Mouse (Mus musculus) neural tube, embryonic 12.5 days (tissue): ENCODE results near the gene Fam167b. TPM values are rescaled to one million over a fixed set of nuclear protein-coding genes. Genes with fewer than 3 reads are reported as not detected.

Experiments used
- ATAC-seq: fragments of 200-750 bp; cut with Nextera tagmentation; 2 replicates; pipeline ENCODE4 v1.8.0; 2017; ENCODE audit warnings: low read depth, mild to moderate bottlenecking, moderate TSS enrichment, moderate library complexity; ENCODE audit not compliant: low FRiP score
- H3K27ac ChIP-seq: fragments of 300-500 bp; sonication (generic); 2 replicates; pipeline ENCODE4 v1.5.1; 2016
- H3K27me3 ChIP-seq: fragments of 300-500 bp; sonication (generic); replicated peaks from 2 replicates; pipeline ENCODE4 v1.6.1; 2016; ENCODE audit warnings: mild to moderate bottlenecking
- H3K36me3 ChIP-seq: fragments of 300-500 bp; sonication (generic); 2 replicates; pipeline ENCODE4 v1.6.1; 2016; ENCODE audit warnings: mild to moderate bottlenecking
- H3K4me1 ChIP-seq: fragments of 300-500 bp; sonication (generic); 2 replicates; pipeline ENCODE4 v1.6.1; 2016
- H3K4me2 ChIP-seq: fragments of 300-500 bp; sonication (generic); replicated peaks from 2 replicates; pipeline ENCODE4 v1.6.1; 2016; ENCODE audit warnings: mild to moderate bottlenecking
- H3K4me3 ChIP-seq: fragments of 300-500 bp; sonication (generic); 2 replicates; pipeline ENCODE4 v1.5.1; 2016
- H3K9ac ChIP-seq: fragments of 300-500 bp; sonication (generic); 2 replicates; pipeline ENCODE4 v1.6.1; 2016; ENCODE audit warnings: mild to moderate bottlenecking
- H3K9me3 ChIP-seq: fragments of 300-500 bp; sonication (generic); 2 replicates; pipeline ENCODE4 v1.6.1; 2016; ENCODE audit warnings: mild to moderate bottlenecking
- WGBS: fragments of 180-500 bp; shearing (Covaris S2); methylation state at CpG from one replicate; pipeline ENCODE4 v1.1.7; 2016; 5-methylcytosine and 5-hydroxymethylcytosine counted together
- polyA plus RNA-seq: library from polyadenylated mRNA; unstranded; fragments of >200 nt; fragmentation: Nextera tagmentation; extraction: Ambion mirVana; gene quantifications from 2 replicates; pipeline ENCODE4 v1.2.1, GENCODE M21; 2016

Fam167b gene
- polyA plus RNA-seq, 1 experiment from 2014 or later: 1.5 TPM

DNA sequence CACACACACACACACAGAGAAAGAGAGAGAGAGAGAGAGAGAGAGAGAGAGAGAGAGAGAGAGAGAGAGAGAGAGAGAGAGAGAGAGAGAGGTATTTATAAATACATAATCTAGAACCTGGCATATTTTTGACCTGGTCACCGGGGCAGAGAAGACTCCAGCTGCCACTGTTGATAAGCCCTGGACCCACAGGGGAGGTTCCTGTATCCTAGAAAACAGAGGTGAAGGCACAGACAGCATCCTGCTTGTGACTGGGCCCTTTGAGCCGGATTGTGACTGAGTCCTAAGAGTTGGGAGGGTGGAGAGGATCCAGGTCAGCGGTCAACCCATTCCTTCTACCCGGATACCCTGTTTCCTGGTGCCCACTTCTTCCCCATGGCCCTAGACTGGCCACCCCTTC lies 10.5 kb upstream of the Fam167b start:
- Histone ChIP-seq H3K4me3 (no peak overlapping the region), H3K27me3 (no peaks in the 10 kb centered on the region), H3K4me2 (no peak overlapping the region), H3K9me3 (no peaks in the 10 kb centered on the region), H3K9ac (no peak overlapping the region), H3K4me1 (peaks cover 12% of the 10 kb centered on the region; the same call in 1 of the 2 replicates), H3K36me3 (peaks cover 38% of the 10 kb centered on the region), H3K27ac (no peak overlapping the region)
- 81% methylated on average over 4 of the region's 4 CpGs for WGBS
- no peak for ATAC-seq

DNA sequence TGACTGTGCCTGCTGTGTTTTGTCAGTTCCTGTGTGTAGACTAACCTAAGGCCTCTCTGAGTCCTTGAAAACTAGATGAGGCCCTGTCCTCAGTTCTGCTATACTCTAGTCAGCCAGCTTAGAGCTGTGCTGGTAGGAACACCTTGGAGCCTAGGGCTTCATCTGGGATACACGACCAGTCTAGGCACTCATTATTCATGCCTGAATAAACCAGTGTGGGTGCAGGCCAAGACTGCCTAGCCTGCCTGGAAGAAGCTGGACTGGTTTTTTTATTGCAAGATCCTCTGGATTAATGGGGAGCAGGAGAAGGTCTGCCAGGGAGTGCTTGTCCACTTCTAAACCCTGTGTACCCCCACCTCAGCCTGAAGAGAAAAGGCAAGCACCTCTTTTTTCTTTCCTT lies 8.6 kb upstream of the Fam167b start:
- WGBS: 39% methylated on average over 1 of the region's 1 CpGs
- H3K9ac ChIP-seq: no peak overlapping the region
- no peak overlapping the region for H3K4me3 ChIP-seq
- no peak overlapping the region for H3K4me2 ChIP-seq
- no peaks in the 10 kb centered on the region for H3K27me3 ChIP-seq
- H3K36me3 ChIP-seq: peaks cover 18% of the 10 kb centered on the region
- no peaks in the 10 kb centered on the region for H3K9me3 ChIP-seq
- no peak for ATAC-seq
- peaks cover 12% of the 10 kb centered on the region; the same call in 1 of the 2 replicates for H3K4me1 ChIP-seq
- no peak overlapping the region for H3K27ac ChIP-seq

DNA sequence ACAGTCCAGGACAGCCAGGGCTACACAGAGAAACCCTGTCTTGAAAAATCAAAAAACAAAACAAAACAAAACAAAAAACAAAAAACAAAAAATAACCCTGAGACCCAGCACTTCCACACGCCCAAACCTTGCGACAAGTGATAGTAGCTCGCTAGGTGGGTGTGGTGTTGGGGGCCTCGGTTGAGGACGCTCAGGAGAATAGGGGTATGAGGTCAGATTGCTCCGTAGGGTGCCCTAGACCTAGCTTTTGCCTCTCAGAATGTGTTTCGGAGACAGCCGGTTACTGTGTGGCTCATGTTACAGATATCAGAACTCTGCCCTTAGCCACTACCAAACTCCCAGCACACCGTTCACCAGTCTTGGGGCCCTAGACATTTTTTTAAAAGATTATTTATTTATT lies 7.4 kb upstream of the Fam167b start:
- Histone ChIP-seq H3K4me3 (no peak overlapping the region), H3K9me3 (no peaks in the 10 kb centered on the region), H3K9ac (no peak overlapping the region), H3K4me2 (peak overlapping the region; percentile 65; the same call in 1 of the 2 replicates), H3K27me3 (no peaks in the 10 kb centered on the region), H3K4me1 (peaks cover 12% of the 10 kb centered on the region; the same call in 1 of the 2 replicates), H3K36me3 (peaks cover 7% of the 10 kb centered on the region), H3K27ac (no peak overlapping the region)
- no peak for ATAC-seq
- 78% methylated on average over 9 of the region's 9 CpGs for WGBS

DNA sequence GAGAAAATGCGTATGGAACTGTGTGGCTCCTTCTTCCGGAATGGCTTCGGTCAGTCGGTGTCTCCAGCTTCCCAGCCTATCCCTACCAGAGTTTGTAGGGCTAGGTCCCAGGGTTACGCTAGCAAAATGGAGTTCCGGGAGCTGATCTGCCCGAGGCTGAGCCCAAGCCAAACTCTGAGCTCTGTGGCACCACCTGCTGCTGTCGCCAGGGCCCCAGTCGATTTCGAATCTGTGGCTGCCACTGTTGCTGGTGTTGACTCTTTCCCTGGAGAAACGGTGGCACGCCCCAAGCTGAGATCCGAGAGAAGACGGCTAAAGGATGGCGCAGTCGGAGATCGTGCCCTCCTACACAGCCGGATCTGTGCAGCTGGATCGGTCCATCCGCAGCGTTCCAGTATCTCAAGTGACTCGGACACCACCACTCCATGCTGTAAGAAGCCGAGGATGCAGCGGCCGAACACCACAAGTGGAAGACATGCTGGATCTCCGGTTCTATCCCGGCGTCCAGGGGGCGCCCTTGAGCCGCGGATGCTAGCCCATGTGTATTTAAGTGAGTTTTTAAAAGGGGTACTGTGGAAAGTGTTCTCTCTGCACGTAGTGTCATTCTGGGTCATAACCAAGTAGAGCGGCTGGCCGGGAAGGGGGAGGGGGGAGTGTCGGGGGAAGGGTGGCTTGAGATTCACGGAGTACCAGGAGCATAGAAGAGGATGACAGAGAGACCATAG lies 6.7 kb upstream of the Fam167b start:
- no peaks in the 10 kb centered on the region for H3K9me3 ChIP-seq
- no peaks in the 10 kb centered on the region for H3K27me3 ChIP-seq
- peaks cover 12% of the 10 kb centered on the region; the same call in 1 of the 2 replicates for H3K4me1 ChIP-seq
- 3% methylated on average over 36 of the region's 36 CpGs for WGBS
- peak overlapping the region; percentile 49 for H3K9ac ChIP-seq
- peak overlapping the region; percentile 65 for H3K4me2 ChIP-seq
- peak; percentile 44; the same call in 1 of the 2 replicates for ATAC-seq
- H3K36me3 ChIP-seq: no peaks in the 10 kb centered on the region; the same call in 1 of the 2 replicates
- 0 out of 2 replicates have a peak overlapping the region, but pooled peaks have one; percentile 2 for H3K27ac ChIP-seq
- peak overlapping the region; percentile 33 for H3K4me3 ChIP-seq

DNA sequence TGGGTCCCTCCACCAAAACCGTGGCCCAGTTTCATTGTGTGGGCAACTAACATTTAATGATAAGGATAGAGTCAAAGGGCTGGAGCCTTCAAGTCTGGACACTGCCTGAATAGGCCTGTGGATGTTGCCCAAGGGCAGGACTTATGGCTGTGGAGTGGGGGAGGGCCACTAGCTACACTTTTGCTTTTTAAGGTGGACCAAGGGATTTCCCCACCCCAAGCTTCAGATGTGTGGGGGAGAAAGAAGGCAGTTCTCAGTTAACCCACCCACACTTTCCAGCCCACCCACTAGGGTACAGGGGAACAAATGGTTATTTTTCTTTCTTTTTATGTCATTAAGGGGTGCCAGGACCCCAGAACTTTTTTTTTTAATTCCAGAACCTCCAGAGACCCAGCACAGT lies 6.0 kb upstream of the Fam167b start:
- Histone ChIP-seq H3K4me2 (peak overlapping the region; percentile 65), H3K36me3 (no peaks in the 10 kb centered on the region), H3K4me1 (peaks cover 12% of the 10 kb centered on the region; the same call in 1 of the 2 replicates), H3K9ac (no peak overlapping the region; the same call in 1 of the 2 replicates), H3K9me3 (no peaks in the 10 kb centered on the region), H3K27me3 (no peaks in the 10 kb centered on the region), H3K27ac (no peak overlapping the region), H3K4me3 (no peak overlapping the region)
- no peak for ATAC-seq
- WGBS: 86% methylated on average over 1 of the region's 1 CpGs

DNA sequence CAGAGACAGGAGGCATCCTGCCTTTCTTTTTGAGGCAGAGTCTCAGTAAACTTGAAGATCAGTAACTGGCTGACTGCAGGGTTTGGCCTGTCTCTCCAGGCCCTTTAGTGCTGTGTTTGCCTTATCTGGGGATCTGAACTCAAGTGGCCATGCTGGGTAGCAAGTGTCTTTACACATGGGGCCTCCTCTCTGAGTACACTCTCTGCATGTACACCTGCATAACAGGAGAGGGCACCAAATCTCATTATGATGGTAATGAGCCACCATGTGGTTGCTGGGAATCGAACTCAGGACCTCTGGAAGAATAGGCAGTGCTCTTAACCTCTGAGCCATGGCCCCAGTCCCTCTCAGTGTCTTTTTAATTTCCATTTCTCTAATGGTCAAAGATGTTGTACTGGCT lies 3.9 kb upstream of the Fam167b start:
- Histone ChIP-seq H3K9ac (0 out of 2 replicates have a peak overlapping the region, but pooled peaks have one; percentile 3), H3K27me3 (no peaks in the 10 kb centered on the region; the same call in 1 of the 2 replicates), H3K9me3 (no peaks in the 10 kb centered on the region), H3K4me2 (no peak overlapping the region), H3K4me3 (no peak overlapping the region), H3K36me3 (no peaks in the 10 kb centered on the region), H3K4me1 (peaks cover 12% of the 10 kb centered on the region; the same call in 1 of the 2 replicates), H3K27ac (no peak overlapping the region)
- ATAC-seq: no peak
- 82% methylated on average over 1 of the region's 1 CpGs for WGBS

DNA sequence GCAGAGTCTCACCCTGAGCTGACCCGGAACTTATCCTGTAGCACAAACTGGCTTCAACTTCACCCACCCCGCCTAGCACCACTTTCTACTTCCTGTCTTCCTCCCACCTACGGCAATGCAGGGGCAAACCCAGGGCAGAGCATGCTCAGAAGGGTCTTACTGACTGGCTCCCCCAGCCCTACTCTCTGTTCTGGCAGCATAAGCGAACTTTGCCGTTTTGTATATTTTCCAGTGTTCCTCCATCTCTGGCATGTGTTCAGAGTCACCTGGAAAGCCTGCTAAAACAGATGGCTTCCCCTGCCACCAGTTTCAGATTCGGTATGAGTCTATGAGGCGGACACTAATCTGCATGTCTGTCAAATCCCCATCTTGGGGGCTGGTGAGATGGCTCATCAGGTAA lies 2.0 kb upstream of the Fam167b start:
- ATAC-seq: no peak
- 72% methylated on average over 7 of the region's 7 CpGs for WGBS
- H3K27me3 ChIP-seq: no peaks in the 10 kb centered on the region; the same call in 1 of the 2 replicates

DNA sequence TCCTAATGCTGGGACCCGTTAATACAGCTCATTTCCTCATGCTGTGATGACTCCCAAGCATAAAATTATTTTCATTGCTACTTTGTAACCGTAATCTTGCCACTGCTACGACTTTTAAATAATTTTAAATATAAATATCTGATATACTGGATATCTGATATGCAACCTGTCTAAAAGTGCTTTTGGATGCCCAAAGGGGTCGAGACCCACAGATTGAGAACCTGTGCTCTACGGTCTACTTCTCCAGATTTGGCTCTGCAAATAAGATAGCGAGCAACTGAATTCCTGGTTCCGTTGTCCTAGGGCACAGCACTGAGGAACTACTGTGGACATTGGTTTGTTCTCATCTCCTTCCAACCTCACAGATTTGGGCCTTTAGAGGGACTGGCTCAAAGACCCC lies 661 bp downstream of the Fam167b start:
- Histone ChIP-seq H3K36me3 (no peaks in the 10 kb centered on the region), H3K4me2 (no peak overlapping the region), H3K4me1 (0 out of 2 replicates have a peak, but pooled peaks cover 5% of the 10 kb centered on the region), H3K4me3 (no peak overlapping the region), H3K9me3 (no peaks in the 10 kb centered on the region), H3K27me3 (no peaks in the 10 kb centered on the region; the same call in 1 of the 2 replicates), H3K9ac (no peak overlapping the region), H3K27ac (no peak overlapping the region)
- ATAC-seq: no peak
- 85% methylated on average over 7 of the region's 7 CpGs for WGBS

More for the DNA sequence above, 2.0 kb upstream of the Fam167b start:
- Histone ChIP-seq H3K4me3 (no peak overlapping the region), H3K9ac (no peak overlapping the region), H3K4me2 (no peak overlapping the region), H3K27ac (no peak overlapping the region), H3K9me3 (no peaks in the 10 kb centered on the region), H3K36me3 (no peaks in the 10 kb centered on the region), H3K4me1 (peaks cover 16% of the 10 kb centered on the region; the same call in 1 of the 2 replicates)

DNA sequence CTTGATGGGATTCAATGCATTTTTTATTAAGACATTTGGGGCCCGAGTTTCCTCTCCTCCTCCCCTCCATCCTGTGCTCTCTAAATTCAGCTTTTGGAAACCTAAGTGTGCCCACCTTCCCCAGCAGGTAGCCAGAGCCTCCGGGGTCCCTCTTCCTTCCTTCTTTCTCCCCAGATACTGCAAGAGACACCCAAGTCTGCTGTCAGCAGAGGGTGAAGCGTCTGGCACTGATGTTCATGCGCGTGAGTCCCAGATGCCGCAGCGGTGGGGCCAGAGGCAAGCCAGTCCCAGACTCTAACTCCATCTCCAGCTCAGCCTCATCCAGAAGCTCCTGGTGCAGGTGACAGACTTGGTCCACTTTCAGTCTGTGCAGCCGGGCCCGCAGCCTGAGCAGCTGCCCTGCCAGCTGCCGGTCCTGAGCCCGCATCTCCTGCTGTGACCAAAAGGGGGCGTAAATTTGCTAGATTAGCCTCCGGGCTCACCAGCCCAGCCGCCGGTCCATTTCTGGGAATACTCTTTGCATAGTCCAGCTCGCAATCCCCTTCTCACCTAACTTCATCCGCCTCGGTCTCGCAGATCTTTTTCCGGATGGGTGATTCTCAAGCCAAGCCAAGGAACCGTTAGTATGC lies 1.4 kb downstream of the Fam167b start:
- WGBS: 33% methylated on average over 21 of the region's 21 CpGs
- ATAC-seq: no peak

DNA sequence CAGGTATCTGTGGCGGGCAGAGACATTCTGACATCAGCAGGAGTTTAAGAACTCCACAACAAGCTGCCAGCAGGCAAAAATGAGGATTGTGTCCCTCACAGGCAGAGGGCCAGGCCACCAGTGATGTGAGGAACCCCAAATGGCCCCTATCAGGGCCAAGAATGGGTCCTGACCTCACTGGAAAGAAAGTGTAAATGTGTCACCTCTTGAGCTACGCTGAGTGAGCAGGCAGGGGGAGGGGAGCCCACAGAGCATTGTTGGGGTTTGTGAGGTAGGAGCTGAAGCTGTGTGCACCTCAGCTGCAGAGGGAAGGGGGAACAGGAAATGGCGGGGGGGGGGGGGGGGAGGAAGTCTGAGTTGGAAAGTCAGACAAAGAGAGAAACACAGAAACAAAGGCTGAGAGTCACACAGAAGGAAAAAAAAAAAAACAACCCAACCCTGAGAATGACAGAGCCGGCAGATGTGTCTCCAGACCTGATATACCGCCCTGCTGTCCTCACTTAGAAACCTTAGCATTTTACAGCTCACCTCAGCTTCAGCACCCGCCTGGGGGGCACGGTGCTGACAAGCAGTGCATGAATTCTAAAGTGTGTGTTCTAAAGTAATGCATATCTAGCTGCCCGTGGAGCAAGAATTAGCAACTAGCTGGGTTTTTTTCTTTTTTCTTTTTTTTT lies 3.0 kb downstream of the Fam167b start:
- Histone ChIP-seq H3K36me3 (no peaks in the 10 kb centered on the region), H3K9me3 (no peaks in the 10 kb centered on the region), H3K9ac (no peak overlapping the region), H3K27me3 (no peaks in the 10 kb centered on the region; the same call in 1 of the 2 replicates), H3K27ac (no peak overlapping the region), H3K4me2 (no peak overlapping the region), H3K4me3 (no peak overlapping the region), H3K4me1 (0 out of 2 replicates have a peak, but pooled peaks cover 5% of the 10 kb centered on the region)
- WGBS: 47% methylated on average over 7 of the region's 8 CpGs
- no peak for ATAC-seq

More for the DNA sequence above, 1.4 kb downstream of the Fam167b start:
- no peaks in the 10 kb centered on the region for H3K36me3 ChIP-seq
- H3K9me3 ChIP-seq: no peaks in the 10 kb centered on the region
- no peaks in the 10 kb centered on the region; the same call in 1 of the 2 replicates for H3K27me3 ChIP-seq
- 0 out of 2 replicates have a peak, but pooled peaks cover 5% of the 10 kb centered on the region for H3K4me1 ChIP-seq
- H3K27ac ChIP-seq: no peak overlapping the region
- H3K4me2 ChIP-seq: peak overlapping the region; percentile 16; the same call in 1 of the 2 replicates
- no peak overlapping the region for H3K4me3 ChIP-seq
- H3K9ac ChIP-seq: no peak overlapping the region

DNA sequence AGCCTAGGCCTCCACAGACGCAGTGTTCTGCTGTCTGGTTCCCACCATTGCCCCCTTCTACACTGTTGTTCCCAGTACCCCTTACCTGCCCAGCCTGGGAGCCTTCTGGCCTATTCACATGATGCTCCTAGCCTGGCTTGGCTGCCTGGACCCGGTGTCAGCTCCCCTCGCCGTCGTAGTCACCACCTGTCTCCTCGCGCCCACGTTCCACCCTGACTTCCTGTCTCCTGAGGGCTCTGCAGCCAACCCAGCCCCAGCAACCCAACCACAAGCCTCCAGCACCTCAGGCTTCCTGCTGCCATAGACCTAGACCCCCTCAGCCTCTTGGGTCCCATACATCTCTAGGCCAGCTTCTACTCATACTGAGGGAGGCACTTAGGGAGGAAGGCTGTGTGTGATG lies 4.9 kb downstream of the Fam167b start, which contains the start of gene Lck:
Gene Lck, minus strand, starts transcription at position 212 of the 400 bp plus-strand sequence.
- H3K9ac ChIP-seq: no peak within 1 kb of the TSS
- H3K27me3 ChIP-seq: no peaks in the 10 kb centered on the region; the same call in 1 of the 2 replicates
- no peak within 1 kb of the TSS for H3K4me3 ChIP-seq
- 0 out of 2 replicates have a peak, but pooled peaks cover 5% of the 10 kb centered on the region for H3K4me1 ChIP-seq
- H3K4me2 ChIP-seq: no peak within 1 kb of the TSS
- no peak for ATAC-seq
- H3K9me3 ChIP-seq: no peaks in the 10 kb centered on the region
- WGBS: 86% methylated on average over 8 of the region's 8 CpGs
- no peaks in the 10 kb centered on the region for H3K36me3 ChIP-seq
- no peak within 1 kb of the TSS for H3K27ac ChIP-seq

DNA sequence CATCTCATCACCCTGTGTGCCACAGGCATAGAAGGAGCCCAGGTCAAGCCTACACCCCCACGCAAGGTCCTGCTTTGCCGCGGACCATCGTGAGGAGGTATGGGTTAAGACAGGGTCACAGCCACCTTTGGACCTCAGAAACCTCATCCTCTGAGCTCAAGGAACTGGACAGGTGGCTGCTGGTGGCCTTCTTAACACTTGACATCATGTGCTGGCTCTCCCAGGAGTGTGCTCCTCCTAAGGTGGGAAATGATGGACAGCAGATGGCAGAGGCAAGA lies 5.3 kb downstream of the Fam167b start:
- no peak overlapping the region for H3K9ac ChIP-seq
- no peaks in the 10 kb centered on the region for H3K36me3 ChIP-seq
- no peaks in the 10 kb centered on the region; the same call in 1 of the 2 replicates for H3K27me3 ChIP-seq
- no peak overlapping the region for H3K27ac ChIP-seq
- no peak overlapping the region for H3K4me2 ChIP-seq
- ATAC-seq: no peak
- H3K4me1 ChIP-seq: 0 out of 2 replicates have a peak, but pooled peaks cover 5% of the 10 kb centered on the region
- no peaks in the 10 kb centered on the region for H3K9me3 ChIP-seq
- no peak overlapping the region for H3K4me3 ChIP-seq
- WGBS: 98% methylated on average over 4 of the region's 4 CpGs
